Mouse (Mus musculus): ENCODE results near the gene Naa15.
"Not testable (repeated sequence)": the region's sequence is repeated elsewhere in the genome, so short reads cannot be mapped to it uniquely, and the experiment has no call there.

Naa15 gene

DNA sequence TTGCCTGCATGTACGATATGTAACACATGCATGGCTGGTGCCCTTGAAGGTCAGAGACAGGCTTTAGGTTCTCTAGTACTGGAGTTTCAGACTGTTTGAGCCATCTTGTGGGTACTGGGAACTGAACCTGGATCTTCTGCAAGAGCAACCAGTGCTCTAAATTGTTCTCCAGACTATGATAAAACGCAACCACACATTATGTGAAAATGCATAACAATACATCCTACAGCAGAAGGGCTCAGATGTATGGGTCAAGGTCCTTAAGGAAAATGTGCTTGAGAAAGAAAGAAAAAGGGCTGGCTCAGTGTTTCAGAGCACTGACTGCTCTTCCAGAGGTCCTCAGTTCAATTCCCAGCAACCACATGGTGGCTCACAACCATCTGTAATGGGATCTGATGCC lies 21.3 kb upstream of the Naa15 start:
- no peak for DNase-seq (ENCODE audit: low spot score)

DNA sequence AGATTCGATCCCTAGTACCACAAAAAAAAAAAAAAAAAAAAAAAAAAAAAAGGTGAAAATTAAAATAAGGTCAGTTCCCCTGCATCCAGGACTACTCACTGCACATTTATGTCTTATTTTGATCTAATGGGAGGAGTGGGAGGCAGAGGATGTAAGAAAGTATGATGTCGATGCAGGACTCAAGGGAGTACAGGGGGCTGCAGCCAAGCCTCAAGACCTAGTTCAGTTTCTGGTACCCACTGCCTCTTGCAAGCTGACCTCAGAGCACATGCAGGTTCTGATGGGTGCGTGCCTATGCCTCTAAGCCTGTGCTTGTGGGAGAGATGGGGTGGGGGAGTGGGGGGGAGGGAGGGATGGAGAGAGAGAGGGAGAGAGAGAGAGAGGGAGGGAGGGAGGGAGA lies 20.1 kb upstream of the Naa15 start:
- no peak for DNase-seq (ENCODE audit: low spot score)

DNA sequence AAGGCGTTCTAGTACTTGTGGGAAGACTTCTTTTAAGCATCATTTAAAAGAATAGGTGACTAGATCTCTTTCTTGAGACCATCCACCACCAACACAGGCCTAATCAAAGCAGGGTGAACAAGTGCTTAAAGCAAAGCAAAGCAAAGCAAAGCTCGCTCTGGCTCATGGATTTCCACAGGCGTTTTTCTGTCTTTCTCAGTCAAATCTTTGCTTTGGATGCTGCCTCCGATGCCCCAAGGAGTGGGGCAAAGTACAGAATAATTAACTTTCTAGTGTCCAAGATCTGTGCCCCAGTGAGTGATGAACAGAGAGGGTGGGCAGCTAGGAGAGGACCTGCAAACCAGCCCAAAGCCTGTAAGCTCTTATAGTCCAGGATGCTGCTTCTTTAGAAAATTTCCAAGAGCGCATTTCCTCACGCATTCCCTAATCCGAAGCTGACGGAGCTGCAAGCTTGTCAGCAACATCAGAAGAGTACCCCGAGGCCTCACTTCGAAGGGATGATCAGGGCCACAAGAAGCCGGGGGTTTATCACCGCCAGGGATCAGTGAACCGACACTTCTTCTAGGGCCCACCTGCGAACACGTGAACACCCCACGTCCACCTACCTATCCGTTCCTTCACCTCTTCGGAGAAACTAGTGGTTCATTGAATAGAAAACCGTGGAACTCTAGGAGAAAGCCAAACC lies 19.3 kb upstream of the Naa15 start:
- no peak for DNase-seq (ENCODE audit: low spot score)

DNA sequence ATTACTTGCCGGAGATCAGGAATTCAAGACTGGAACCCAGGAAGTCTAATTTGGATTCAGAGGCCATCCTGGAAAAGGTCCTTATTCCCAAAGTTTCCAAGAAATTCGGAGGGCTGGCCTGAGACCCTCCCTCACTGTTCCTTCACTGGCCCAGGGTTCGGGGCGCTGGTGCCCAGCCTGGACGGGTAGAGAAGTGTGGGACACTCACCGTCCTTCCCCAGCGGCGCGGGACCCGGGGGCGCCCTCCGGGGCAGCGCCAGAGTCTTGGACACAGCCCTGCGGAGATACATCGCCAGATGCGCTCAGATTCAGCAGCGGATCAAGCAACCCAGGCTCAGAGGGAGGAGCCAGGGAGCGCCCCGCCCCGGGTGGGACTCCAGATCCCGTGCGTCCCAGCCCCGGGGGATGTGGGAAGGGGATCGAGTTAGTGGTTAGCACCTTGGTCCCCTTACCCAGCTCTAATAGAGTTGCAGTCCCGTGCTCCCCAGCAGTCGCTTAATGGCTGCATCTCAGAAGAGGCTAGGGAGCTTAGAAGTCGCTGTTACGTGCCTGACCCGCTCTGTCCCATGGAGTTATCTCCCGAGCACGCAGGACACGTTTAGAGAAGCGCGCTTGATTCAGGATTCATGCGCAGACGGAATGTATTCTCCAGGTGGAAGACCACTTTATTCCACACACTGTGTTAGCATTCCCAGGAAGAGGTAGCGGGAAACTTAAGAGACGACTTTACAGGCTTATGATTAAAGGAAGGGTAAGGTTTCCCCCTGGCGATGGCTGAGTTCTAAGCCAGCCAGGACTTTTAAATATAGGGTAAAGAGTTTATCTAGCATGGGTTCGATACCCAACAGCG lies 18.5 kb upstream of the Naa15 start, which contains the start of gene Mgarp:
Gene Mgarp (minus strand): TSS at position 520 of the 850 bp plus-strand sequence.
- DNase-seq (ENCODE audit: low spot score): peak; percentile 67

- DNase-seq (ENCODE audit: low spot score): no peak
These were observed 17.1 kb upstream of the Naa15 start for GRCm38 (mm10) chr3:51397700-51398299.

DNA sequence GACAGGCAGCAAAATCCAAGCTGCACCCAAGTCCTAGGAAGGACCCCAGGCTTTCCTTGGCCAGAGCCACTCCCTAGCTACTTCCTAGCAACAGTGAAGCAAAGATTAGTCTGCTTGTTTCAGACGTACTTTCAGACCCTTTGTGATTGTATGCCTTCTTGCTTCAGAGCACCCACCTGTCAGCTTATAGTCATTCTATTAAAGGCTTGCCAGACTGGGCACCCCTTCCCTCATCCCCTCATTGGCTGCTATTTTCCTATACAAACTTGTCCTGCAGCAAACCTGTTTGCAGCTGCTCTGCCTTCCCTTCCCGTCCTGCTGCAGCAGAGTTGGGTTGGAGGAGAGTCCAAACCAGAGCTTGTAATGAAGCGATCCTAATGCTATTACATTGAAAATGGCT lies 16.3 kb upstream of the Naa15 start:
- DNase-seq (ENCODE audit: low spot score): no peak

- DNase-seq (ENCODE audit: low spot score): no peak
These were observed 15.4 kb upstream of the Naa15 start for GRCm38 (mm10) chr3:51399531-51399930.

GRCm38 (mm10) chr3:51400682-51401081 lies 14.3 kb upstream of the Naa15 start:
- no peak for DNase-seq (ENCODE audit: low spot score)

DNA sequence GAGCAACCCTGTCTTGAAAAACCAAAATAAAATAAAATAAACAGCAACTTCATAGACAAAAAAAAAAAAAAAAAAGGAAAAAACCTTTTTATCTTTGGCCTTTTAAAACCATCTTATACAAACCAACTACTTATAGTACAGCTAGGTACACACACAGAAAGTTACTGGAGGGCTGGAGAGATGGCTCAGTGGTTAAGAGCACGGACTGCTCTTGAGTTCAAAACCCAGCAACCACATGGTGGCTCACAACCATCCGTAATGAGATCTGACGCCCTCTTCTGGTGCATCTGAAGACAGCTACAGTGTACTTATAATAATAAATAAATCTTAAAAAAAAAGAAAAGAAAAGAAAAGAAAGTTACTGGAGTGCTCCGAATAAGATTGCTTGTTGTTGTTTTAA lies 12.9 kb upstream of the Naa15 start:
- not testable (repeated sequence) for DNase-seq (ENCODE audit: low spot score)

DNA sequence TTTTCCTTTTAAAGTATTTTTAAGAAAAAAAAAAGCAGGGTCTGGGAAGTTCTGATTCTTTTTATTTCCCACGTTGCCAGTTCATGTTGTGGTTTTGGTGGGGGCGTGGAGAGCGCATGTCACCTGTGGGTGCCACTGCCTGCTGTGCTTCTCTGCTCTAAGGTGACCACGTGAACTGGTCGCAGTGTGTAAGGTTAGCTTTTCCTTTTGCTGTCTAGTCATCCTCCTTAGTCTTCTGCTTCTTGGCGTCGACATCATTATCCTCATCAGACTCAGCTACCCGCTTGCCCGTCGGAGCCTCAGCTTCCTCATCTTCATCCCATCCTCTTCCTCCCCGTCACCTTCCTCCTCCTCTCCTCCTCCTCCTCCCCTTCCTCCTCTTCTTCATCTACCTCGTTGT lies 12.3 kb upstream of the Naa15 start:
- no peak for DNase-seq (ENCODE audit: low spot score)

GRCm38 (mm10) chr3:51407870-51408560 lies 6.9 kb upstream of the Naa15 start:
- DNase-seq (ENCODE audit: low spot score): no peak

- peak; percentile 98 for DNase-seq (ENCODE audit: low spot score)
These were observed 6.3 kb upstream of the Naa15 start, which contains the start of gene Ndufc1 for GRCm38 (mm10) chr3:51408561-51409183. Ndufc1 (minus strand) TSS chr3:51408988.

DNA sequence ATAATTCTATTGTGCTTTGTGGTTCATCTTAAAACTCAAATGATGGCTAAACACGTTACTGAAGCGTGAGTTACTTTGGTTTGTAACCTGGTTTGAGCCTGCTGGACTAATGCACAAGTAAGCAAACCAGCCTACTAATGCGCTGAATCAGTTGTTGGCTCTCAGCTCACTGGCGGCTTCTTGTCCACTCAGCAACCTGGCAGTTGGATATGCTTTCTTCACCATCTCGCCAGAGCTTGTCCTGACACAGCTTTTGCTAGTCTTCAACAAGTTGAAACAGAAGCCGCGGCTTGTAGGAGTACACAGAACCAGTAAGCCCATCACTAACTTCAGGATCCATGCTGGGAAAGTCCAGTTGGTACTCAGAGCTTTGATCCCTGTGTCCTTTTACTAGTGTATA lies 2.5 kb upstream of the Naa15 start:
- DNase-seq (ENCODE audit: low spot score): peak; percentile 25

DNA sequence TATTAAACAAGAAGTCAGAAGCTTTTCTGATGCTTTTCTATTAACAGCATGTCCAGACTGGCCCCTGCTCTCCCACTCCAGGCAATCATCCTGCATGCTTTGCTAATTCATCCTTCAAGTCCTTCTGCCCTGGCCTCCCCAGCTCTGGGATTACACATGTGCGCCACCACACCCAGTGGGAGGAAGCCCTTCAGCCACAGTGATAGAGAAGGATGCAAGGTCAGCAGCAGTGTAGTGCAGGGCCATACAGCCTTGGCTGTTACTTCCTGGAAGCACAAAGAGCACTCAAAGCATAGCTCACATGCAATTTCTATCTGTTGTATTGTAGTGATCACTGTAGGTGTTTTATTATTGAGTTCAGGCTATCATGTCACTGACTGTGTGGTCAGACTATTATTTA lies 1.7 kb upstream of the Naa15 start:
- DNase-seq (ENCODE audit: low spot score): peak; percentile 12

GRCm38 (mm10) chr3:51416073-51416363 lies 1.1 kb downstream of the Naa15 start:
- no peak for DNase-seq (ENCODE audit: low spot score)

DNA sequence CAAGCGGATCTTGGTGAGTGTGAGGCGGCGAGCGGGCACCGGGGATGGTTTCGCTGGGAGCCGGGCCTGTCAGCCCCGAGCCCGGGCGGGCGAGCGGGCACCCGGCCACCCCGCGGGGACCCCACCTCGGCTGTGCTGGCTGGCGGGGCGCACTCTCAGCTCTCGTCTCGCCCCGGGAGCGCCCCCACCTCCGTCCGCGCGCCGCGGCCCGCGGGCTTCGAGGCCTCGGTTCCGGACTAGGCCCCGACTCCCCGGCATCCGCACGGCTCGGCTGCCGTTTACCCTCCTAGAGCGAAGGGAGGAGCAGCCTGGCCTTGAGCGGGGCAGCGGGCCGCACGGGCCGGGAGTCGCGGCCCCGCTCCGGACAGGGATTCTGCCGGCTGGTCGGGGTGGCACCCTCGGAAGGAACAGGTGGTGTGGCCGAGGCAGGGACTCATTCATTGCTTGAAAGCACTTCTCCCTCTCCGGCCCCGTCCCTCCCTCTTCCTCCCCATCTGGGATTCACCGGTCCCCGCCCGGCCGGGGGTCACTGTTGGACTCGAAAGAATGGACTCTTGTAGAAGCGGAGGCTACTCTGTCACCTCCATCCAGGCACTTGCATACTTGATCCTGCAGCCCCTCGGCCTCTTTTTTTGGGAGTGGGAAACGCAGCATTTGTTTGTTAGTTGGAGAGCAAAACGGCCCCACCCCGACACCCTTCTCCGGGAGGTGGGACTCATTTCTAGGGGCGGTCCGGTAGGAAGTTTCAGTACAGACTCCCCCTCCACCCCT lies 1.6 kb downstream of the Naa15 start:
- DNase-seq (ENCODE audit: low spot score): peak; percentile 39

DNA sequence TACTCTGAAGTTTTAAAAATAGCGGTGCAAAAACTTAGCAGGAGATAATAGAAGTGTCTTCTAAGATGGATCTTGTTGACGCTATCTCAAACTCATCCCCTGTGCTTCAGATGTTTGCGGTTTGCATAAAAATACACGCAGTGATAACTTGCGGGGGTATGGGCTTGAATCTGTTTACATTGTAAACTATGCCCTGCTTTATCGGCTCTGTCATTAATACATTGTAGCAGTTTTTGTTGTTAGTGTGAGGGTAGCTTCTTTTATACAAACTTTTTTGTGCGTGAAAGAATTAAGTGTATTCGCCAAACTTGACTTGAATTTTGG lies 2.1 kb downstream of the Naa15 start:
- no peak for DNase-seq (ENCODE audit: low spot score)

GRCm38 (mm10) chr3:51417485-51417884 lies 2.5 kb downstream of the Naa15 start:
- no peak for DNase-seq (ENCODE audit: low spot score)

GRCm38 (mm10) chr3:51417966-51418365 lies 3.0 kb downstream of the Naa15 start:
- no peak for DNase-seq (ENCODE audit: low spot score)

DNA sequence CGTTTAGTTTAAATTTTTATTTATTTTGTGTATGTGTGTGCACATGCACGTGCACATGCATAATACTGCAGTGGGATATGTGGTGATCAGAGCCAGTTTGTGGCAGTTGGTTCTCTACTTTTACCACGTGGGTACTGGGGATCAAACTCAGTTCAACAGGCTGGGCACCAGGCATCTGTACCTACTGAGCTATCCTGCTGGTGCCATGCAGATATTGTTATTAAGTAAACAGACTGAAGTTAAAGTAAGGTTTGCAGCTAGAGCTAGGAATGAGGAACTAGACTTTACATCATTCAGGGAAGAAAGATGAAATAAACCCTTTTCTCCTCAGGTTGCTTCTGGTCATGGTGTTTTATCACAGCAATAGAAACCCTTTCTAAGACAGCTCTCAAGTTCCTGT lies 7.0 kb downstream of the Naa15 start:
- no peak for DNase-seq (ENCODE audit: low spot score)

- DNase-seq (ENCODE audit: low spot score): no peak
These were observed 10.4 kb downstream of the Naa15 start for GRCm38 (mm10) chr3:51425394-51425793.

All from urinary bladder, postnatal 14 days (tissue).